ENCODE assay signal across 20 mouse cellular contexts in the genomic region with DNA sequence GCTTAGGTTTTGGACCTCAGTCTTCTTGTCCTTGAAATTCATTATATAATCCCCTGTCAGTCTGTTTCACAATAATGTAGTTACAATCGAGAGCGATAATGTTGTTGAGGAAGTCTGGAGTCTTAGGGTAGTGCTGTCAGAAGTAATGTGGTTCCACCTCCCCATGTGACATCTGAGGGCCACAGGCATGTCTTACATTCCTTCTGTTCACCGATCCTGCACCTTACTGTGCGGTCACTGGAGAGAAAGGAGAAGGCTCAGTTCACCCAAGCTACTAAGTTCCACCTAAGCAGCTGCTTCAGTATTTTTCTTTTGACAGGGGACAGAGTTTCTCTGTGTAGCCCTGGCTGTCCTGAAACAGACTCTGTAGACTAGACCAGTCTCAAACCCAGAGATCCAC. TPM values are rescaled to one million over a fixed set of nuclear protein-coding genes. Genes with fewer than 3 reads are reported as not detected.
DNase-seq lines count a peak whose midpoint lies in the region; ATAC-seq and TF ChIP-seq lines count a peak whose summit lies in the region.
"Had no signal": no experiment of that assay in that cellular context is flagged by ENCODE, and none has a peak within 500 bp of the region (broad histone marks: within the 10 kb centered on the region; RNA-seq: fewer than 3 reads in every experiment).

No protein-coding gene starts in this region.

- no peak for TF ChIP-seq POLR2A in kidney, adult 2 months (IDR thresholded peaks at IDR 0.05; ENCODE audit: low read depth, low read length)

- intact Hi-C loops in heart, postnatal 14 days (cut with DNase I) = loop anchor here (10.0 kb wide), 1 partner anchor 318 kb away; no protein-coding TSS in a partner anchor

- no peak for TF ChIP-seq CTCF in kidney, adult 2 months (conservative IDR thresholded peaks at IDR 0.05; ENCODE audit: insufficient read depth, insufficient read length, low read depth, low read length)

- peak; percentile 64; the same call in 1 of the 2 replicates for ATAC-seq in kidney, embryonic 14.5 days (ENCODE audit: low FRiP score, low TSS enrichment)
- ATAC-seq: forebrain, embryonic 16.5 days; hindbrain, embryonic 16.5 days had no signal

- H3K4me3 ChIP-seq in kidney, adult 2 months (ENCODE audit: insufficient read depth, low read depth, low read length) = no peak overlapping the region
- H3K4me3 ChIP-seq in kidney, embryonic 14.5 days (ENCODE audit: low read length) = no peak overlapping the region
- H3K4me3 ChIP-seq: embryonic facial prominence, embryonic 12.5 days; forebrain, embryonic 12.5 days; heart, embryonic 13.5 days; hindbrain, embryonic 12.5 days had no signal

- no peak overlapping the region for H3K9ac ChIP-seq in kidney, embryonic 14.5 days (ENCODE audit: low read depth, low read length)
- H3K9ac ChIP-seq: embryonic facial prominence, embryonic 12.5 days; forebrain, embryonic 12.5 days; heart, embryonic 13.5 days; hindbrain, embryonic 12.5 days had no signal

- no peak overlapping the region for H3K27ac ChIP-seq in kidney, adult 2 months (ENCODE audit: insufficient read depth, low read depth, low read length)
- no peak overlapping the region for H3K27ac ChIP-seq in kidney, embryonic 14.5 days (ENCODE audit: low read depth, low read length)
- H3K27ac ChIP-seq: embryonic facial prominence, embryonic 12.5 days; forebrain, embryonic 12.5 days; heart, embryonic 13.5 days; hindbrain, embryonic 12.5 days had no signal

- DNase-seq in kidney, adult 2 months = peak; percentile 35
- DNase-seq in kidney, postnatal 10 days = peak; percentile 8
- DNase-seq in lung, postnatal 25 days (ENCODE audit: low spot score) = no peak
- no peak for DNase-seq in heart, postnatal 14 days
- DNase-seq in right cerebral cortex, adult 18-20 months = no peak
- no peak for DNase-seq in left cerebral cortex, adult 8-10 months (ENCODE audit: low spot score in 2 of 2)
- DNase-seq: adrenal gland, postnatal 10 days; cerebellum, adult 11-12 months; cerebellum, adult 9-10 months; cerebellum, postnatal 25 days; gastrocnemius, postnatal 10 days; heart, postnatal 4 days had no signal

- H3K4me2 ChIP-seq in kidney, embryonic 14.5 days (replicated peaks; ENCODE audit: low read depth, low read length) = no peak overlapping the region
- H3K4me2 ChIP-seq: embryonic facial prominence, embryonic 12.5 days; forebrain, embryonic 12.5 days; heart, embryonic 13.5 days; hindbrain, embryonic 12.5 days had no signal

- H3K27me3 ChIP-seq in kidney, adult 2 months (replicated peaks; ENCODE audit: control insufficient read depth, insufficient read depth, low read length) = no peaks in the 10 kb centered on the region
- no peaks in the 10 kb centered on the region for H3K27me3 ChIP-seq in kidney, embryonic 14.5 days (ENCODE audit: control insufficient read depth, insufficient read depth, low read length)
- H3K27me3 ChIP-seq: embryonic facial prominence, embryonic 12.5 days; forebrain, embryonic 12.5 days; heart, embryonic 13.5 days; hindbrain, embryonic 12.5 days had no signal

- 39% methylated on average over 4 of the region's 4 CpGs for WGBS in kidney, adult 2 months
- 55% methylated on average over 4 of the region's 4 CpGs for WGBS in kidney, embryonic 14.5 days

- no peaks in the 10 kb centered on the region for H3K9me3 ChIP-seq in kidney, embryonic 14.5 days (ENCODE audit: control insufficient read depth, low read length)
- H3K9me3 ChIP-seq: embryonic facial prominence, embryonic 12.5 days; forebrain, embryonic 12.5 days; heart, embryonic 13.5 days; hindbrain, embryonic 12.5 days had no signal

- no peaks in the 10 kb centered on the region for H3K4me1 ChIP-seq in kidney, adult 2 months (ENCODE audit: control insufficient read depth, insufficient read depth, low read length)
- no peaks in the 10 kb centered on the region for H3K4me1 ChIP-seq in kidney, embryonic 14.5 days (ENCODE audit: control insufficient read depth, insufficient read depth, low read length)
- H3K4me1 ChIP-seq: embryonic facial prominence, embryonic 12.5 days; forebrain, embryonic 12.5 days; hindbrain, embryonic 12.5 days had no signal

- H3K36me3 ChIP-seq in kidney, adult 2 months (ENCODE audit: control insufficient read depth, insufficient read depth, low read length) = no peaks in the 10 kb centered on the region
- H3K36me3 ChIP-seq in kidney, embryonic 14.5 days (ENCODE audit: control insufficient read depth, insufficient read depth, low read length) = no peaks in the 10 kb centered on the region
- H3K36me3 ChIP-seq: embryonic facial prominence, embryonic 12.5 days; forebrain, embryonic 12.5 days; heart, embryonic 13.5 days; hindbrain, embryonic 12.5 days had no signal

RNA-seq across cellular contexts. Expression of a gene that starts 13.9 kb away (rescaled TPM):
- polyA plus RNA-seq in kidney, adult 2 months (2012; rRNA removed) = 0.67 and 0.73 TPM in 2 replicates
- 4.2 and 5.0 TPM in 2 replicates for polyA plus RNA-seq in kidney, embryonic 14.5 days (2014; fragmentation: Nextera tagmentation; extraction: Ambion mirVana)
- under 1 TPM in 1 of 2 experiments, not detected in 1; 0.07 TPM for total RNA-seq in heart, postnatal 14 days (2021)
- 10 to 100 TPM; 38.6 to 50.3 (median 43.4) TPM for total RNA-seq in left cerebral cortex, adult 8-10 months (2022)
- total RNA-seq: ES-E14 had no signal

Comparison
In these comparisons a context has a peak if more than half of its experiments do, and no peak if none do; other contexts are left out.
1. DNase-seq: peak in kidney, adult 2 months (single experiment) and kidney, postnatal 10 days (single experiment); none in lung, postnatal 25 days (single experiment), heart, postnatal 14 days (0 of 2), right cerebral cortex, adult 18-20 months (single experiment) and left cerebral cortex, adult 8-10 months (0 of 2).
2. RNA of a gene that starts 13.9 kb away (total RNA-seq): 38.6 to 50.3 TPM in left cerebral cortex, adult 8-10 months; 0.07 TPM in heart, postnatal 14 days; every median in the first group is over 10 times any median in the second.